Mouse (Mus musculus): ENCODE measurements around the gene Zbtb38.

GRCm38 (mm10) chr9:96649924-96650323 is 102.7 kb downstream of the Zbtb38 start:
- TF ChIP-seq CTCF (IDR thresholded peaks at IDR 0.05; ENCODE audit: control insufficient read depth, insufficient read depth, insufficient read length) = no peak
- TF ChIP-seq USF1 (IDR thresholded peaks at IDR 0.05; ENCODE audit: low read depth) = no peak
